Mouse (Mus musculus): ENCODE data around the gene Lipc. TPM values are rescaled to one million over a fixed set of nuclear protein-coding genes. Genes with fewer than 3 reads are reported as not detected.

Gene Lipc
- total and polyA plus RNA-seq, 2 experiments from 2014 or later: 0.29 to 0.81 TPM

DNA sequence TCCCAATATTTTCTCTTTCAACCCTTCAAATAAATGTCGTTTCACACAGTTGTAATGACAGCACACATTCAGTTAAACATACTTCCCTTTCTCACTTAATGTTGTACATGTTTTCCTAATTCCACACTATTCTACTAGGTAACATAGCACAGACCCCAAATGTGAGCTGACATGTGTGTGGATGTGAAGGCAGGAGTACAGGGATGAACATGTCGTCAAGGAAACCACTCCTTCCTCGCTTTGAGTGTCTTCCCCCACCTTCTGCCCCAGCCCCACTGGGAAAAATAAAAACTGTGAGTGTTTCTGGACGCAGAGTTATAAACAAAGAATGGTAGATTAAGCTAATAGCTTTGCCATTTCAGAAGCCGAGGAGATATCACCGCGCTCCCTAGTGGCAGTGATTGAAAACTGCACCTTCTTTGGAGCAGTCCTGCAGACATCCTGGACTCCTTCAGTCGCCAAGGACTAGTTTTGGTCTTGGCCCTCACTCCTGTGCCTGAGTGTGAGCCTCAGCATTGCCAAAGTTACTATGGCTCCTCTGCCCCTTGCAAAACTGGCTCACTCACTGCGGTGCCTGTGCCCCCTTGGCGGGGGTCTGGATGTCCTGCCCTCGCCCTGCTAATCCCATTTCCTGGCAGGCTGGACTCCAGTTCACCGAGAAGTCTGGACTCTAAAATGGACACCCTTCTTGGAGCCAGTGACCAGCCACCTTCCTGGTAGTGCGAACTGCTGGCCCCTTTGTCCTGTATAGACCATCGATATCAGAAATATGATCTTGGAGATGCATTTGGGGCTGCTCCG is 22.0 kb downstream of the Lipc start:
- H3K9ac ChIP-seq: no peak overlapping the region
- no peak overlapping the region for H3K4me2 ChIP-seq (ENCODE audit: low read depth)
- H3K4me1 ChIP-seq (ENCODE audit: insufficient read depth): no peaks in the 10 kb centered on the region
- H3K27ac ChIP-seq (ENCODE audit: low read depth, low read length): no peak overlapping the region
- TF ChIP-seq CTCF (IDR thresholded peaks at IDR 0.05; ENCODE audit: low read depth): peak; percentile 76
- 50% methylated on average over 15 of the region's 15 CpGs for WGBS
- DNase-seq (peak; percentile 65), ATAC-seq (peak; percentile 20; the same call in 1 of the 2 replicates)
- H3K27me3 ChIP-seq (ENCODE audit: insufficient read depth, low read length): no peaks in the 10 kb centered on the region
- no peak overlapping the region for H3K4me3 ChIP-seq (ENCODE audit: low read depth, low read length)
- H3K36me3 ChIP-seq (ENCODE audit: insufficient read depth): no peaks in the 10 kb centered on the region
- H3K9me3 ChIP-seq (ENCODE audit: low read length): no peaks in the 10 kb centered on the region

DNA sequence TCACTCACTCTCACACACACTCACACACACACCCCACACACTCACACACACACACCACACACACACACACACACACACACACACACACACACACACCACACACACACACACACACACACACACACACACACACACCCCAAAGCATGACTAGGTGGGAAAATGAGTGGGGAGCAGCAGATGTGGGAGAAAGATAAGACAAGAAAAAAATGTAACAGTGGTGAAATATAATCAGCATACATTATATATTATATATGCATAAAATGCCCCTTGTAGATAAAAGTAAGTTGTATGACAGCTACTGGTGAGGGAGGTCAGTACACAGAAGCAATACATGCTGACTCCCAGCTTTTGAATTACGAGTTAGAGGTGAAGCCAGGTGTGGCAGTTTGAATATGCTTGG is 23.6 kb downstream of the Lipc start:
- no peaks in the 10 kb centered on the region for H3K9me3 ChIP-seq (ENCODE audit: low read length)
- H3K4me2 ChIP-seq (ENCODE audit: low read depth): no peak overlapping the region
- no peak for TF ChIP-seq CTCF (IDR thresholded peaks at IDR 0.05; ENCODE audit: low read depth)
- no peak overlapping the region for H3K4me3 ChIP-seq (ENCODE audit: low read depth, low read length)
- no peaks in the 10 kb centered on the region for H3K27me3 ChIP-seq (ENCODE audit: insufficient read depth, low read length)
- no peaks in the 10 kb centered on the region for H3K4me1 ChIP-seq (ENCODE audit: insufficient read depth)
- no peak overlapping the region for H3K9ac ChIP-seq
- DNase-seq (no peak), ATAC-seq (no peak)
- H3K27ac ChIP-seq (ENCODE audit: low read depth, low read length): no peak overlapping the region
- WGBS: 91% methylated on average over 1 of the region's 1 CpGs
- no peaks in the 10 kb centered on the region for H3K36me3 ChIP-seq (ENCODE audit: insufficient read depth)

DNA sequence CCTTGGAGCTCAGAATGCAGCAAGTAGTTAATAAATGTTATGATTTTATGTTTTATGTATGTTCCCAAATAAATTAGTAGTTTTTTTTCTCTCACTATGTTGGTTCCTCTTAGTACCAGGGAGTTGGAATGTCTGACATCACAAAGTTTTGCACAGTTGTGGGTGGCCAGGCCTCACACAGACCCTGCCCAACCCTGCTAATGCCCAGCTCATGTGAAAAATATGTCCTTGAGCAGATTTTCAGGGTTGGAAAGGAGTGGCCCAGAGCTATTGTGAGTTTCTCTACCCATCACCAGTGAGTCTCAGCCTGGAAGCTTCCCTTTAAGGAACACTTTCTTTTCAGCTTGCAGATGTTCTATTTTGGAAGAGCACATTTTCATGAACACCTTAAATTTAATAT is 24.3 kb downstream of the Lipc start:
- TF ChIP-seq CTCF (IDR thresholded peaks at IDR 0.05; ENCODE audit: low read depth): no peak

DNA sequence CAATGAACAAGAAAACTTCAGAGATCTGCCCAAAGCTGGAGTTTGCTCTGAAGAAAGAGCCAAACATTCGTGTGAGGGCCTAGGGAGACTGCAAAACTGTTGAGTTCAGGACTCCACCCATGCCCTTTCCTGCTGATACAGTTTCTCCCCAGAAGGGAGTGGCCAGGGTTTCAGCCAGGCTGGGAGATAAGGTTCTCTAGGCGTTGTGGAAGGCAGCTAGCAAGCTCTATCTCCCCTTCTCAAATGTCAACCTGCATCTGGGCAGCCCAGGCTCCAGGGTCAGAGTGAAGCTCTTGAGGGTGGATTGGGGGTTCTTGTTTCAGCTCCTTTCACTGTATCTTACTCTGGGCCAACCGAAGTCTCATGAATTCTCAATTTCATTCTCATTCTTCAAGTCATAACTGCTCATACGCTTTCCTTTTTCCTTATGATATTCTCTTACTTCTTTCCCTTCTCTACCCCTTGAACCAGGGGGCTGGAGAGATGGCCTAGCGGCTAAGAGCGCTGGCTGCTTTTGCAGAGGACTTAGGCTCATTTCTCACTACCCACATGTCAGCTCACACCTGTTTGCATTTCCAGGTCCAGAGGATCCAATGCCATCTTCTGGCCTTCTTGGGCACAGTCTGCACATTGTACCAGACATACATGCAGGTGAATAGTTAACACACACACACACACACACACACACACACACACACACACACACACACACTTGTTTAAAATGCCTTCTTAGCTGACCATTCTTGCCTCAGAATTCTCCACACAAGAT is 25.0 kb downstream of the Lipc start:
- Histone ChIP-seq H3K9ac (no peak overlapping the region), H3K27ac (ENCODE audit: low read depth, low read length) (no peak overlapping the region), H3K4me2 (ENCODE audit: low read depth) (no peak overlapping the region), H3K4me3 (ENCODE audit: low read depth, low read length) (no peak overlapping the region), H3K9me3 (ENCODE audit: low read length) (no peaks in the 10 kb centered on the region), H3K27me3 (ENCODE audit: insufficient read depth, low read length) (no peaks in the 10 kb centered on the region), H3K4me1 (ENCODE audit: insufficient read depth) (no peaks in the 10 kb centered on the region), H3K36me3 (ENCODE audit: insufficient read depth) (no peaks in the 10 kb centered on the region)
- TF ChIP-seq CTCF (IDR thresholded peaks at IDR 0.05; ENCODE audit: low read depth): no peak
- 78% methylated on average over 6 of the region's 6 CpGs for WGBS
- ATAC-seq: no peak
- no peak for DNase-seq

More for the DNA sequence above, 24.3 kb downstream of the Lipc start:
- no peak overlapping the region for H3K27ac ChIP-seq (ENCODE audit: low read depth, low read length)
- H3K4me1 ChIP-seq (ENCODE audit: insufficient read depth): no peaks in the 10 kb centered on the region
- no peak overlapping the region for H3K4me2 ChIP-seq (ENCODE audit: low read depth)
- H3K9me3 ChIP-seq (ENCODE audit: low read length): no peaks in the 10 kb centered on the region
- DNase-seq: no peak
- ATAC-seq: no peak
- H3K9ac ChIP-seq: no peak overlapping the region
- H3K27me3 ChIP-seq (ENCODE audit: insufficient read depth, low read length): no peaks in the 10 kb centered on the region
- H3K4me3 ChIP-seq (ENCODE audit: low read depth, low read length): no peak overlapping the region
- H3K36me3 ChIP-seq (ENCODE audit: insufficient read depth): no peaks in the 10 kb centered on the region

DNA sequence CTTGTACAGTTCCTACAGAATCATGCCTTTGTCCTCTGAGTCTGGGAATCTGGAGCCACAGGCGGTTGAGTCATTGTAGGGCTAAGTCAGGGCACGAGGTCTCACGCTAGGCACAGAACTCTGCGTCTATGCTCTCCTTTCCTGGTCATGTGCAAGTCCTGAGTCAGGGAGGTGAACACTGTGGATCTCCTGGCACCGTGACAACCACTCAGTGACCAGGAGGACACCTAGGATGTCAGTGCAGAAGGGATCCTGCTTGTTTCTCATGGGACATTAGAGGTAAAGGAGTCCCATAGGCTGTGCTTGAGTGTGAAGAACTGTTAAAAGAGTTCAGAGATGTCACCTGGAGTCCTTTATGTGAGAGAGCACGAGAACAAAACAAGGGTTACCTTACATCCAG is 26.8 kb downstream of the Lipc start:
- TF ChIP-seq CTCF (IDR thresholded peaks at IDR 0.05; ENCODE audit: low read depth): no peak
- 86% methylated on average over 6 of the region's 6 CpGs for WGBS
- H3K36me3 ChIP-seq (ENCODE audit: insufficient read depth): no peaks in the 10 kb centered on the region
- no peaks in the 10 kb centered on the region for H3K27me3 ChIP-seq (ENCODE audit: insufficient read depth, low read length)
- no peak for DNase-seq
- no peaks in the 10 kb centered on the region for H3K9me3 ChIP-seq (ENCODE audit: low read length)
- H3K4me2 ChIP-seq (ENCODE audit: low read depth): no peak overlapping the region
- no peak for ATAC-seq
- no peak overlapping the region for H3K4me3 ChIP-seq (ENCODE audit: low read depth, low read length)
- no peak overlapping the region for H3K27ac ChIP-seq (ENCODE audit: low read depth, low read length)
- no peaks in the 10 kb centered on the region for H3K4me1 ChIP-seq (ENCODE audit: insufficient read depth)
- no peak overlapping the region for H3K9ac ChIP-seq

DNA sequence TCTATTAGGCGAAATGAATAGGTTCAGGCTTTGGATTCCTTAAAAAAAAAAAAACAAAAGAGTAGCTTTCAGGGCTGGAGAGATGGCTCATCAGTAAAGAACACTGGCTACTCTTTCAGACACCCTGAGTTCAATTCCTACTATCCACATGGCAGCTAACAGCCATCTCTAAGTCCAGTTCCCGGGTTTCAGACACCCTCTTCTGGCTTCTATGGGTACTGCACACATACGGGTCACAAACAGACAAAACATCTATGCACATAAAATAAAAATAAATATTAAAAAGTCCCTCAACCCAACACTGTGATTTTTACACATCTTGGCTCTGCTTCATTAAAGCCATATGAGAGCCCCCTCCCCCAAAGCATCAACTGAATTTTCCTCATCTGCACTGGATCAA is 27.3 kb downstream of the Lipc start:
- peak; percentile 37 for TF ChIP-seq CTCF (IDR thresholded peaks at IDR 0.05; ENCODE audit: low read depth)

More for the DNA sequence above, 27.3 kb downstream of the Lipc start:
- H3K9ac ChIP-seq: no peak overlapping the region
- H3K4me1 ChIP-seq (ENCODE audit: insufficient read depth): no peaks in the 10 kb centered on the region
- H3K27me3 ChIP-seq (ENCODE audit: insufficient read depth, low read length): no peaks in the 10 kb centered on the region
- WGBS: 85% methylated on average over 3 of the region's 3 CpGs
- DNase-seq: no peak
- no peak overlapping the region for H3K27ac ChIP-seq (ENCODE audit: low read depth, low read length)
- no peaks in the 10 kb centered on the region for H3K9me3 ChIP-seq (ENCODE audit: low read length)
- no peak overlapping the region for H3K4me3 ChIP-seq (ENCODE audit: low read depth, low read length)
- no peak overlapping the region for H3K4me2 ChIP-seq (ENCODE audit: low read depth)
- no peak for ATAC-seq
- H3K36me3 ChIP-seq (ENCODE audit: insufficient read depth): no peaks in the 10 kb centered on the region

Measured in forebrain, postnatal 0 days (tissue).